Mouse (Mus musculus) megakaryocyte, embryonic 14.5 days (primary cell): Measurements from ENCODE around the gene Vmp1.

Experiments used
- FLI1 ChIP-seq: IDR thresholded peaks from 2 replicates; pipeline ENCODE4 v1.6.1; 2012; ENCODE audit warnings: low read length, inconsistent platforms, mixed read lengths
- GATA1 ChIP-seq: IDR thresholded peaks from 3 replicates; pipeline ENCODE4 v1.6.1; 2012; ENCODE audit warnings: mixed read lengths, low read length, inconsistent platforms, borderline replicate concordance

GRCm38 (mm10) chr11:86543960-86544638 lies 139.5 kb downstream of the Vmp1 start:
- TF ChIP-seq GATA1 (no peak), FLI1 (no peak)
